Mouse (Mus musculus) v-Abl transformed pro-B cells (cell line): ENCODE measurements around the gene Hist1h2bb.

Experiments
- in situ Hi-C, 2 experiments: fragments of 400-800 bp; cut with MboI; formaldehyde crosslinking; loops; one replicate each; pipeline ENCODE4 v1.15.1; 2025; ENCODE audit not compliant: unreplicated experiment in 2 of 2

The Hist1h2bb gene

DNA sequence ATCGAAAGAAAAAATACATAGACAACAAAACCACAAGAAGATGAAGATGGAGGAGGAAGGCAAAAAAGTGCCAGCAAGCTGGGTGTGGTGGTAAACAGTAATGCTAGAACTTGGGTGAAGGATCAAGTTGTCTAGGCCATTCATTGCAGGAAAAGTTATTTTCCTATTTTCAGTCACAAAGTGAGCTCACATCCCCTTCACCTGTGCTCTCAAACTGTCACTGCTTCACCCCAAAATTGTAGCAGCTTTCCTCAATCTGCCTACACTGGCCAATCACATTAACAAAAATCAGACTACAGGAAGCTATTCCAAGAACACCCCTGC, 13.3 kb downstream of the Hist1h2bb start:
- in situ Hi-C loops, result loop anchor here in 1 of 2 experiments (25.0 kb wide), 2 partner anchors 1723 to 1973 kb away; partner anchors contain the start of genes Hist1h1b, Hist1h2ag, Hist1h2ah and Hist1h2an

DNA sequence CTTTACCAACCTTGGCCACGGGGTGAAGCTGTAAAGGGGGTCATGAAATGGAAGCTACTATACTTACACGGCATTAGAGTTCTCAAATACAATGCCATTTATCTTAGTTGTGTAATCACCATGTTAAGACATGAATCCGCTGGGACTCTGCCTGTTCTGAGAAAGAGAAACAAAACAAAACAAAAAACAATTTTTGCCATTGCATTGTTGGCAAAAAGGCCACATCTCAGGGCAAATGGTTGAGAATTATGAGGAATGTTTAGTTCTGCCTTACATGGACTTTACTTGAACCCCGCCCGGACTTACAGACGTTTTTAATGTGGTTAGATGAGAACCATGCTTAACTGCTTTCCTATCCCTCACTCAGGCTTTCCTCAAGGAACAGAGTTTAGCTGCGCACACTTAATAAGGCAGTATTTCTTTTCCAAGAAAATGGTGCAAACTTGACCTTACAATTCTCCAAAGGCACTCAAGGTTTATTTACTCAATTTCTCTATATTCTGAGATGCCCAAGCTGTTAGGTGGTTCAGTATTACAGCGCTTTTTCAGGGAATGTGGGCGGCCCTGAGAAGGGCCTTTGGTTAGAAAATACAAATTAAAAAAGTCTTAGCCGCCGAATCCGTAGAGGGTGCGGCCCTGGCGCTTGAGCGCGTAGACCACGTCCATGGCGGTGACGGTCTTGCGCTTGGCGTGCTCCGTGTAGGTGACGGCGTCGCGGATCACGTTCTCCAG, 13.9 kb downstream of the Hist1h2bb start:
- in situ Hi-C loops, result loop anchor here in 1 of 2 experiments (25.0 kb wide), 2 partner anchors 1723 to 1973 kb away; partner anchors contain the start of genes Hist1h1b, Hist1h2ag, Hist1h2ah and Hist1h2an

DNA sequence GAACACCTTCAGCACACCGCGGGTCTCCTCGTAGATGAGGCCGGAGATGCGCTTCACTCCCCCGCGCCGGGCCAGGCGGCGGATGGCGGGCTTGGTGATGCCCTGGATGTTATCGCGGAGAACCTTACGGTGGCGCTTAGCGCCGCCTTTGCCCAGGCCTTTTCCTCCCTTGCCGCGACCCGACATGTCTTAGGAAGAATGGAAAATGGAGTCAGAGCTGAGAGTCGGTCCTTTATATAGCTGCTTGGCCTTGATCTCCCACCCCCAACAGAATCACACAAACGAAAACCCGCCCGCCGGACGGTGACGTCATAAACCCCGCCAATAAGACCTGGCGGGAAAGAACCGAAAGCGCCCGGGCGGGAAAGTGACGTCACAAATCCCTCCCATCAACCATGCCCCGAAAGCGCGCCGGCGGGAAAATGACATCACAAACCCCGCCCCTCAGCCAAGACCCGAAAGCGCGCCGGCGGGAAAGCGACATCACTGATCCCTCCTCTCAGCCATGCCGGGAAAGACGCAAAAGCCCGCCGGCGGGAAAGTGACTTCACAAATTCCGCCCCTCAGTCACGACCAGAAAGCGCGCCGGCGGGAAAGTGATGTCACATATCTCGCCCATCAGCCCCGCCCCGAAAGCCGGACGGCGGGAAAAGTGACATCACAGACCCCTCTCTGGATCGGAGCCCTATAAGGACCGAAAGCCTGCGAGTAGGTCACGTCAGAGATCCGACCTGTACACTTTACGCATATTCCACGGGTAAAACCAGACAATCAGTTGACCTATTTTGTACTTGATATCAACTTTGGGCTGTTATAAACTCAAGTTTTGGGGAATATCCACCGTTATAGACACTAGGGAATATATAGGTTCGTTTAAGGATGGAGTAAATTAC, 14.7 kb downstream of the Hist1h2bb start, which contains the start of gene Hist1h4a:
Gene Hist1h4a (minus strand): TSS at position 259 of the 893 bp plus-strand sequence.
- in situ Hi-C loops, result loop anchor here in 1 of 2 experiments (25.0 kb wide), 2 partner anchors 1724 to 1974 kb away; partner anchors contain the start of genes Hist1h1b, Hist1h2ag, Hist1h2ah and Hist1h2an

DNA sequence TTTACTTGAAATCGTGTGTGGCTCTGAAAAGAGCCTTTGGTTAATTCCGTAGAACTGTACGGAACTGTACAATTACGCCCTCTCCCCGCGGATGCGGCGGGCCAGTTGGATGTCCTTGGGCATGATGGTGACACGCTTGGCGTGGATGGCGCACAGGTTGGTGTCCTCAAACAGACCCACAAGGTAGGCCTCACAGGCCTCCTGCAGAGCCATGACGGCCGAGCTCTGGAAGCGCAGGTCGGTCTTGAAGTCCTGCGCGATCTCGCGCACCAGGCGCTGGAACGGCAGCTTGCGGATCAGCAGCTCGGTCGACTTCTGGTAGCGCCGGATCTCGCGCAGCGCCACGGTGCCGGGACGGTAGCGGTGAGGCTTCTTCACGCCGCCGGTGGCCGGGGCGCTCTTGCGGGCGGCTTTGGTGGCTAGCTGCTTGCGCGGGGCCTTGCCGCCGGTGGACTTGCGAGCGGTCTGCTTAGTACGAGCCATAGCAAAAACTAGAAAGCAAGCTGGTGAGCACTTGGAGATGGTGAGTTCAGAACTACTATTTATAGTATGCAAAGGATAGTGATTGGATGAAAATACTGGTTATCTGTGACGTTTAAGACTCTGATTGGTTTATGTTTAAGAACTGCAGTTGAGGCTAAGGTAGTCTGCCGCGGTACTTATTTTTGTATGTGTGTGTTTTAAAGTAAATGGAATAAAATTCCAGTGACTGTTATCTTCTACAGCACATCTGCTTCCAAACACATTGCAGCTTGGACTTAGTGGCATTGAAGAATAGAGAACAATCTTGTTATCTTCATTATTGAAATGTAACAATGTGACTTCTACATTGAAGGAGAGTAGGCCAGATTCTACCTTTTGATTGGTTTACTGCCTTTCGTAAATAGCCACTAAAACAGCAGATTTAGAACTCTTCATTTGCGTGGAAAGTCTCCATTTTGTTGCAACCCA, 15.6 kb downstream of the Hist1h2bb start, which contains the start of gene Hist1h3a:
Gene Hist1h3a (minus strand): TSS at position 516 of the 951 bp plus-strand sequence.
- in situ Hi-C loops, result loop anchor here in 1 of 2 experiments (25.0 kb wide), 2 partner anchors 1725 to 1975 kb away; partner anchors contain the start of genes Hist1h1b, Hist1h2ag, Hist1h2ah and Hist1h2an

DNA sequence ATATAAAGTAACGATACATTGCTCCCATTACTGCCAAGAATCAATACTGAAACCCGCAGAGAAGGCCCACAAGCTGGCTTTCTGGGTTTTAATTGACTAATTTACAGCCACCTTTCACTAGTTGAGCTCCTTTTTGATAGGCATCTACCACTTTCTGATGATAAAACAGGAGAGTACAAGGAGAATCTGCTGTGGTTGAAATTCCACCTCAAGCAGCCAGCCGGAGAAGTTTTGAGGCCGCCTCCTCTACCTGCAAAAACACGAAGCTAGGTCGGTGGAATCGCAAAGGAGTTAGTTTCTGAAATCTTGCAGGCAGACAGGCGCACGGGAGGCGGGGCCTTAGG, 16.7 kb downstream of the Hist1h2bb start:
- in situ Hi-C loops, result loop anchor here in 1 of 2 experiments (25.0 kb wide), 2 partner anchors 1726 to 1976 kb away; partner anchors contain the start of genes Hist1h1b, Hist1h2ag, Hist1h2ah and Hist1h2an

DNA sequence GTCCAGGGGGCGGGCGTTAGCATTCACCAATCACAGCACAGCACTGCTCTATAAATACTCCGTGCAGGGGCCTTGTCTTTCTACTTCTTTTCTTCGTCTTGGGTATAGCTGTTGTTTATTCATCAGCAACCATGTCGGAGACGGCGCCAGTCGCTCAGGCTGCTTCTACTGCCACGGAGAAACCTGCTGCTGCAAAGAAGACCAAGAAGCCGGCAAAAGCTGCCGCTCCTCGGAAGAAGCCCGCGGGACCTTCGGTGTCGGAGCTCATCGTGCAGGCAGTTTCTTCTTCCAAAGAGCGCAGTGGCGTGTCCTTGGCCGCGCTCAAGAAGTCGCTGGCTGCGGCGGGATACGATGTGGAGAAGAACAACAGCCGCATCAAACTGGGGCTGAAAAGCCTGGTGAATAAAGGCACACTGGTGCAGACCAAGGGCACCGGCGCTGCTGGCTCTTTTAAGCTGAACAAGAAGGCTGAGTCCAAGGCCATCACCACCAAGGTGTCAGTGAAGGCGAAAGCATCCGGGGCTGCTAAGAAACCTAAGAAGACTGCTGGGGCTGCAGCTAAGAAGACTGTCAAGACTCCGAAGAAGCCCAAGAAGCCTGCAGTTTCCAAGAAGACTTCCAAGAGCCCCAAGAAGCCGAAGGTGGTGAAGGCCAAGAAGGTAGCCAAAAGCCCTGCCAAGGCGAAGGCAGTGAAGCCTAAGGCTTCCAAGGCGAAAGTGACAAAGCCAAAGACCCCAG, 17.2 kb downstream of the Hist1h2bb start, which contains the start of gene Hist1h1a:
Gene Hist1h1a (plus strand): TSS at position 81 of the 738 bp plus-strand sequence.
- in situ Hi-C loops, result loop anchor here in 1 of 2 experiments (25.0 kb wide), 2 partner anchors 1726 to 1976 kb away; partner anchors contain the start of genes Hist1h1b, Hist1h2ag, Hist1h2ah and Hist1h2an

DNA sequence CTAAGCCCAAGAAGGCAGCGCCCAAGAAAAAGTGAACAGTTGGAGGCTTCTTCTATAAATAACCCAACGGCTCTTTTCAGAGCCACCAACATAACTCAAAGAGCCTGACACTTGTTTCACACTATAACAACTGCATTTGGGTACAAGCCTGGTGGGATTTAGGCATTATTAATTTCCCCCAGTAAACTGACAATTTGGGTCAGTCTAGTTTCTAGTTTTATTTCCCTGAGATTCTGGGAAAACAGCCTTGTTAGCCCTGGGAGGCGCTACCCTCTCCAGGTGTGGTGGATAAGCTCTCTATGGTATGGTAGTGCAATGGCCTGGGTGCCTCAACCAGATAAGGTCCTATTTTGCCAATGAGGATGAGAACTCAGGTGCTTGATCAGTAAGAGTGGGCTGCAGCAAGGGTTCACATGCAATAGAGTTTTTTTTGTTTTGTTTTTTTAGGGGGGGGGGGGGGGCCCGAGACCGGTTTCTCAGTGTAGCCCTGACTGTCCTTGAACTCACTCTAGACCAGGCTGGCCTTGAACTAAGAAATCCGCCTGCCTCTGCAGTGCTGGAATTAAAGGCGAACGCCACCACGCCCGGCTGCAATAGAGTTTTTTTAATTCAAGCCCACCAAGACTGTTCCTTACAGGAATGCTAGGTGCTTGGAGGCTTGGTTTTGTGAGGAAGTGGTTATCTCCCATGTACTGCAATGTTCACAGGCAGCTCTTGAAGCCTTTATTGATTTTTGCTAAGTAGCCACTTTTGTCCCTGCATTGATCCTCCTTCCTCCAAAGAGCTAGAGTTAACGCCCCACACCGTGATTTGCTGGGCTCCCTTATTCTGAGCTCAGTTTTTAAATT, 18.0 kb downstream of the Hist1h2bb start:
- in situ Hi-C loops, result loop anchor here in 1 of 2 experiments (25.0 kb wide), 2 partner anchors 1727 to 1977 kb away; partner anchors contain the start of genes Hist1h1b, Hist1h2ag, Hist1h2ah and Hist1h2an

DNA sequence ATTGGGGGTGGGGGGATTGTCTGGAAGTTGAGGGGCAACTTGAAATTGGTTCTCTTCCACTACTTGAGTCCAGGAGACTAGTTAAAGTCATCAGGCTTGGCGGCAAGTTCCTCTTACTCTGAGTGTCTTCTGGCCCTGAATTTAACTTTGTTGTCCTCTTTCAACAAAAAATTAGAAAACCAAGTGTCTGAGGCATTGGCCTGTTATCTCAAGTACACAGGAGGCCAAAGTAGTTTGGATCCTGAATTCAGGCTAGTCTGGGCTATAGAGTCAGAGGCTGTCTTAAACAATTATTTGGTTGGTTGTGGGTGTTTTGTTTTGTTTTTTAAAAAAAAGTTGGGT, 18.6 kb downstream of the Hist1h2bb start:
- in situ Hi-C loops, result loop anchor here in 1 of 2 experiments (25.0 kb wide), 2 partner anchors 1728 to 1978 kb away; partner anchors contain the start of genes Hist1h1b, Hist1h2ag, Hist1h2ah and Hist1h2an

DNA sequence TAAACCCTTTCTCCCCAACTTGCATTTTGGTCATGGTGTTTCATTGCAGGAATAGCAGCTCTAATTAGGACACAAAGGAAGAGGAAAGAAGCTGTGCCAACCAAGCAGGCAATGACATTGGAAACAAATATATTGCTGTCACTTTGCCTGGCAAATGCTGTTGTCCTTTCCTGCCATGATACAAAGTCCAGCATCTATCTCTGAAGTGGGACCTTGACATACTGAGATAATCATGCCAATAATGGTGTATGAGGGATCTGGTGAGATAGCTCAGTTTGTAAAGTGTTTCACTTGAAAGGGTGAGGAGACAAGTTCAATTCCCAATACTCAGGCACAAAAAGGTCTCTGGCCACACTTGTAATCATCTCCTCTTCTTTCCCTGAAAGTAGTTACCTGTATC, 20.2 kb downstream of the Hist1h2bb start:
- in situ Hi-C loops, result loop anchor here in 1 of 2 experiments (25.0 kb wide), 2 partner anchors 1729 to 1979 kb away; partner anchors contain the start of genes Hist1h1b, Hist1h2ag, Hist1h2ah and Hist1h2an

DNA sequence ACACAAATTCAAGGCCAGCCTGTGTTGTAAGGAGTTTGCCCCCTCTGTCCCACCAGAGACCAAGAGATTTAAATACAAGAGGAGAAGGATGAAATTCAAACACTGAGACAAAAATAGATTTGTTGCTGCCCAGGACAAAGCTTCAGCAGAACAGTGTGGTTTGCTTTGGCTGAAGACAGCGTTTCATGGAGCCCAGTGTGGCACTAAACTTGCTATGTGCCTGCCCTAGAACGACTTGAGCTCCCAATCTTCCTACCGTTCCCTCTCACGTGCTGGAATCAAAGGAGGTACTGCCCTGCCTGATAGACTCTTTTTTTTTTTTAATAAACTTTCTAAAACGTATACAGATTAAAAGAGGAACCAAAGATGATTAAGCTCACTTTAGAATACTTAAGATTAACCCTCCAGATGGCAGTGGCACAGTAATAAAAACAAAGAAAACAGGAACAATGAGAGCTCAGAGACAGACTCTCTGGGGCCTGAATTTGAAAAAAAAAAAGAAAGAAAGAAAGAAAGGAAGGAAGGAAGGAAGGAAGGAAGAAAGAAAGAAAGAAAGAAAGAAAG, 22.4 kb downstream of the Hist1h2bb start:
- in situ Hi-C loops, result loop anchor here in 1 of 2 experiments (25.0 kb wide), 2 partner anchors 1732 to 1982 kb away; partner anchors contain the start of genes Hist1h1b, Hist1h2ag, Hist1h2ah and Hist1h2an

DNA sequence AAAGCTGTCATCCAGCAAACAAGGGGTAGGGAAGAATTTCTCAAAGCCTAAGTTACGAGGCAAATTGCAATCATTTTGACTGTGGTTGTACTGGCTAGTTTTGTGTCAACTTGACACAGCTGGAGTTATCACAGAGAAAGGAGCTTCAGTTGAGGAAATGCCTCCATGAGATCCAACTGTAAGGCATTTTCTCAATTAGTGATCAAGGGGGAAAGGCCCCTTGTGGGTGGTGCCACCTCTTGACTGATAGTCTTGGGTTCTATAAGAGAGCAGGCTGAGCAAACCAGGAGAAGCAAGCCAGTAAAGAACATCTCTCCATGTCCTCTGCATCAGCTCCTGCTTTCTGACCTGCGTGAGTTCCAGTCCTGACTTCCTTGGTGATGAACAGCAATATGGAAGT, 23.1 kb downstream of the Hist1h2bb start, which contains the start of gene Trim38:
Gene Trim38 (plus strand): TSS at position 301 of the 400 bp plus-strand sequence.
- in situ Hi-C loops, result loop anchor here in 1 of 2 experiments (25.0 kb wide), 2 partner anchors 1732 to 1982 kb away; partner anchors contain the start of genes Hist1h1b, Hist1h2ag, Hist1h2ah and Hist1h2an

DNA sequence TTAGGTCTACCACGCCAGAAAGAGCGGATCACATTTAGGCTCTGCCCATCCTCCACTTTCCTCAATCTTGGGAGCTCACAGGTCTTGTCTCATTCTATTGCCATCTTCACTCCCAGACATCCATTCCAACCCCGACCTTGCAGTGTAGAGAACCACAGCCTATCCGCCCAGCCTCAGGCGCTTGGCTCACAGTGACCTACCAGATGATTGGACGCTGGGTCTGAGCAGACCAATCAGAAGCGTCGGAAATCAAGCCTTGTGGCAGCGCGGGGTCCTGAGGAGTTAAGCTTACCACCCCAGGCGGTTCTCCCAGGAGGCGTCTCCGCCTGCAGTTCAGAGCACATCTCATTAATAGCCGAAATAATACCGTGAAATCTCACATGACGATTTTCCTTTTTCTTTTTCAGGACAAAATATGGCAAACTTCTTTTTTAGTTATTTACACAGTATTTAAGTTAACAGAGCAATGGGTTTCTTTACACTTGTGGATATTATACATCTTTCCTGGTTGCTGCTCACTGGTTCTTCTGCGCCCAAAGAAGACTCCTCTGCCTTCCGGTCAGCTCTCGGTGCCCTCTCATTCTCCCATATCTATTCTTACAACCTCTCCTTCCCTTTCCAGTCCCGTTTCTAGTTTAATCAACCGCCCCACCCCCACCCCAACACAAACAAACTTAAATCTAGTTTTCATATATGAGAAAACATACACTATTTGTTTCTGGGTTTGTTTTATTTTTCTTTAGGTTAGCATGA, 26.2 kb downstream of the Hist1h2bb start:
- in situ Hi-C loops, result loop anchor here in 1 of 2 experiments (25.0 kb wide), 2 partner anchors 1735 to 1985 kb away; partner anchors contain the start of genes Hist1h1b, Hist1h2ag, Hist1h2ah and Hist1h2an

DNA sequence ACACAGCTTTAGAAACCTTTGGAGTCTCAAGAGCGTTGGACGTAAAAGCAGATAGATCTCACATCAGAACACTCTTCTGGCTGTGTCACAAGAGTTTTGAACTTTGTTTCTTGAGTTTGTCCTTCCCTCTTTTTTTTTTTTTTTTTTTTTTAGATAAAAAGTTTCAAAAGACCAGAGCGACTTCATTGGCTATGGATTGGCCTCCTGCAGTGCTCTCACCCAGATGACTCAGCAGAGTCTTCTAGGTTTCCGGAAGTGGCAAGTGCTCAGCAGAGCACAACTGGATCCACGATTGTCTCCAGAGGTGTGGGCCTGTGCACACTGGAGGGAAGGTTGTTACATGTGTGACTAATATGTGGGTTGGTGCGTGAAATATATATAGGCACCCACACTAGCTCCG, 31.8 kb downstream of the Hist1h2bb start:
- in situ Hi-C loops, result loop anchor here (25.0 kb wide), 4 partner anchors 684 to 1134 kb away; no protein-coding TSS in a partner anchor

DNA sequence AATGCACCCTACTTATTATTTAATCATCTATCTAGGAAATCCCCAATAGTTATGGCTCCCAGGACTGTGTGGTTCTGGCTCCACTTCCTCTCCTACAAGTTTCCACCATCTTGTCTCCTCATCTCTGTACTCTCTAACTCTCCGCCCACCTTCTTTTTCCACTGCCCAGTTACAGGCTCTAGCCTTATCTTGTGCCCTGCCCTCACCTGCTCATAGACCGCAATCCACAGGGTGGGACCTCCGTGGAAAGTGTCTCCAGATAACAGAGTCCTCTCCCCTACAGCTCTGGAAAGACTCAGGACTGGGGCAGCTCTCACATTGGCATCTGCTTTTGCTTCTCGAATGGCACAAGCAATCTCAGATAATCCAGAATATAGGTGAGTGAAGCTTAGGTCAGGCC, 32.5 kb downstream of the Hist1h2bb start:
- in situ Hi-C loops, result loop anchor here (25.0 kb wide), 4 partner anchors 683 to 1133 kb away; no protein-coding TSS in a partner anchor

DNA sequence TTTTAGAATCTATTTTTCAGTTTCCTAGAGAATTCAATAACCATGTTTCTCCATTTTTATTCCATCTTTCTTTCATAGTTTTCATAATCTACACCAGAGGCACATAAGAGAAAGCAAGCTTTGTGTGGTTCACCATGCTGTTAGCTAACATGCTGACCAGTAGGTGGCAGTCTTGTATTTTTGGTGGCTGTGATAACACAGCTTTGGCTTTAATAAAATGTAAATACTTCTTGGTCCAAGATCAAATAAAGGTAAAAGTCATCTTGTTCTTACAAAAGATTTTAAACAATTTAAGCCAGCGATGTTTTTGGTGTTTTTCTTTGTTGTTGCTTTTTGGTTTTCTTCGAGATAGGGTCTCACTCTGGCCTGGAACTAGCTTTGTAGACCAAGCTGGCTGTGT, 46.0 kb downstream of the Hist1h2bb start:
- in situ Hi-C loops, result loop anchor here (5.0 to 25.0 kb wide), 6 partner anchors 502 to 1120 kb away; no protein-coding TSS in a partner anchor
